Mouse (Mus musculus) forebrain, embryonic 12.5 days (tissue): ENCODE measurements at regions not wholly inside any gene's neighbourhood (a gene's known extent, or its start where the extent isn't known, plus 50 kb on each side); places are given as distances from the start of the nearest gene placed in this dataset.

Experiments
- ATAC-seq: fragments of 200-750 bp; cut with Nextera tagmentation; 2 replicates; pipeline ENCODE4 v1.8.0; 2017; ENCODE audit warnings: moderate TSS enrichment; ENCODE audit not compliant: low FRiP score
- H3K27ac ChIP-seq: fragments of 300-500 bp; sonication (generic); 2 replicates; pipeline ENCODE4 v1.5.1; 2016; ENCODE audit warnings: mild to moderate bottlenecking
- H3K27me3 ChIP-seq: fragments of 300-500 bp; sonication (generic); 2 replicates; pipeline ENCODE4 v1.6.1; 2016; ENCODE audit warnings: mild to moderate bottlenecking
- H3K36me3 ChIP-seq: fragments of 300-500 bp; sonication (generic); replicated peaks from 2 replicates; pipeline ENCODE4 v1.6.1; 2016; ENCODE audit warnings: mild to moderate bottlenecking
- H3K4me1 ChIP-seq: fragments of 300-500 bp; sonication (generic); 2 replicates; pipeline ENCODE4 v1.6.1; 2016
- H3K4me2 ChIP-seq: fragments of 300-500 bp; sonication (generic); 2 replicates; pipeline ENCODE4 v1.6.1; 2016; ENCODE audit warnings: mild to moderate bottlenecking, moderate library complexity
- H3K4me3 ChIP-seq: fragments of 300-500 bp; sonication (generic); replicated peaks from 2 replicates; pipeline ENCODE4 v1.5.1; 2016; ENCODE audit warnings: mild to moderate bottlenecking
- H3K9ac ChIP-seq: fragments of 300-500 bp; sonication (generic); 2 replicates; pipeline ENCODE4 v1.6.1; 2016; ENCODE audit warnings: mild to moderate bottlenecking
- H3K9me3 ChIP-seq: fragments of 300-500 bp; sonication (generic); 2 replicates; pipeline ENCODE4 v1.6.1; 2016
- WGBS: fragments of 180-500 bp; shearing (Covaris S2); methylation state at CpG from one replicate; pipeline ENCODE4 v1.1.7; 2016; 5-methylcytosine and 5-hydroxymethylcytosine counted together

- no peaks in the 10 kb centered on the region for H3K9me3 ChIP-seq
- H3K27me3 ChIP-seq, result no peaks in the 10 kb centered on the region
- H3K27ac ChIP-seq, result no peak overlapping the region
- no peak for ATAC-seq
- peaks cover 4% of the 10 kb centered on the region; the same call in 1 of the 2 replicates for H3K4me1 ChIP-seq
- WGBS, result 91% methylated on average over 11 of the region's 11 CpGs
- no peak overlapping the region for H3K4me3 ChIP-seq
- H3K36me3 ChIP-seq, result no peaks in the 10 kb centered on the region
- H3K4me2 ChIP-seq, result no peak overlapping the region
- no peak overlapping the region for H3K9ac ChIP-seq
Measured at GRCm38 (mm10) chr15:62186548-62186947, 1263.7 kb upstream of the A1bg start.

GRCm38 (mm10) chr15:62183803-62184202, 1261.0 kb upstream of the A1bg start:
- Histone ChIP-seq H3K27me3 (no peaks in the 10 kb centered on the region), H3K36me3 (no peaks in the 10 kb centered on the region), H3K4me1 (no peaks in the 10 kb centered on the region), H3K4me3 (no peak overlapping the region), H3K9ac (no peak overlapping the region), H3K9me3 (no peaks in the 10 kb centered on the region), H3K27ac (no peak overlapping the region), H3K4me2 (no peak overlapping the region)
- no peak for ATAC-seq
- WGBS, result 96% methylated on average over 4 of the region's 4 CpGs

GRCm38 (mm10) chr15:62181454-62181910, 1258.7 kb upstream of the A1bg start:
- Histone ChIP-seq H3K4me1 (0 out of 2 replicates have a peak, but pooled peaks cover under 1% of the 10 kb centered on the region), H3K4me3 (no peak overlapping the region), H3K9ac (no peak overlapping the region), H3K9me3 (no peaks in the 10 kb centered on the region), H3K4me2 (no peak overlapping the region), H3K27ac (no peak overlapping the region), H3K36me3 (no peaks in the 10 kb centered on the region), H3K27me3 (no peaks in the 10 kb centered on the region)
- 89% methylated on average over 2 of the region's 2 CpGs for WGBS
- no peak for ATAC-seq

GRCm38 (mm10) chr15:62180718-62181117, 1257.9 kb upstream of the A1bg start:
- Histone ChIP-seq H3K9me3 (no peaks in the 10 kb centered on the region), H3K27me3 (no peaks in the 10 kb centered on the region), H3K4me1 (0 out of 2 replicates have a peak, but pooled peaks cover 3% of the 10 kb centered on the region), H3K27ac (no peak overlapping the region), H3K4me2 (no peak overlapping the region), H3K36me3 (no peaks in the 10 kb centered on the region), H3K4me3 (no peak overlapping the region), H3K9ac (no peak overlapping the region)
- ATAC-seq, result no peak
- 82% methylated on average over 3 of the region's 3 CpGs for WGBS

GRCm38 (mm10) chr15:62179801-62180200, 1257.0 kb upstream of the A1bg start:
- 85% methylated on average over 2 of the region's 2 CpGs for WGBS
- 0 out of 2 replicates have a peak, but pooled peaks cover 3% of the 10 kb centered on the region for H3K4me1 ChIP-seq
- H3K27ac ChIP-seq, result no peak overlapping the region
- H3K9me3 ChIP-seq, result no peaks in the 10 kb centered on the region
- ATAC-seq, result no peak
- no peak overlapping the region for H3K4me2 ChIP-seq
- H3K36me3 ChIP-seq, result no peaks in the 10 kb centered on the region
- no peak overlapping the region for H3K4me3 ChIP-seq
- no peaks in the 10 kb centered on the region for H3K27me3 ChIP-seq
- no peak overlapping the region for H3K9ac ChIP-seq

GRCm38 (mm10) chr15:62178568-62178967, 1255.8 kb upstream of the A1bg start:
- WGBS, result 93% methylated on average over 6 of the region's 6 CpGs
- no peak for ATAC-seq

GRCm38 (mm10) chr15:62177768-62178410, 1255.1 kb upstream of the A1bg start:
- Histone ChIP-seq H3K4me2 (no peak overlapping the region), H3K27me3 (no peaks in the 10 kb centered on the region), H3K36me3 (no peaks in the 10 kb centered on the region), H3K4me1 (0 out of 2 replicates have a peak, but pooled peaks cover 3% of the 10 kb centered on the region), H3K27ac (no peak overlapping the region), H3K4me3 (no peak overlapping the region), H3K9me3 (no peaks in the 10 kb centered on the region), H3K9ac (no peak overlapping the region)
- ATAC-seq, result no peak
- 89% methylated on average over 9 of the region's 9 CpGs for WGBS

More at GRCm38 (mm10) chr15:62178568-62178967, 1255.8 kb upstream of the A1bg start:
- H3K4me3 ChIP-seq, result no peak overlapping the region
- H3K4me2 ChIP-seq, result no peak overlapping the region
- H3K9me3 ChIP-seq, result no peaks in the 10 kb centered on the region
- no peaks in the 10 kb centered on the region for H3K27me3 ChIP-seq
- H3K4me1 ChIP-seq, result 0 out of 2 replicates have a peak, but pooled peaks cover 3% of the 10 kb centered on the region
- H3K36me3 ChIP-seq, result no peaks in the 10 kb centered on the region
- no peak overlapping the region for H3K9ac ChIP-seq
- no peak overlapping the region for H3K27ac ChIP-seq

- Histone ChIP-seq H3K4me1 (0 out of 2 replicates have a peak, but pooled peaks cover 3% of the 10 kb centered on the region), H3K4me3 (no peak overlapping the region), H3K27me3 (no peaks in the 10 kb centered on the region), H3K9ac (no peak overlapping the region), H3K4me2 (no peak overlapping the region), H3K36me3 (no peaks in the 10 kb centered on the region), H3K27ac (no peak overlapping the region), H3K9me3 (no peaks in the 10 kb centered on the region)
- WGBS, result 72% methylated on average over 2 of the region's 2 CpGs
- ATAC-seq, result no peak
Measured at GRCm38 (mm10) chr15:62176076-62176475, 1253.3 kb upstream of the A1bg start.

GRCm38 (mm10) chr15:62173633-62174543, 1251.1 kb upstream of the A1bg start:
- no peak overlapping the region for H3K27ac ChIP-seq
- no peak overlapping the region for H3K4me3 ChIP-seq
- no peaks in the 10 kb centered on the region for H3K36me3 ChIP-seq
- H3K4me2 ChIP-seq, result no peak overlapping the region
- ATAC-seq, result no peak
- H3K9ac ChIP-seq, result no peak overlapping the region
- 91% methylated on average over 10 of the region's 10 CpGs for whole genome bisulfite sequencing
- 0 out of 2 replicates have a peak, but pooled peaks cover 3% of the 10 kb centered on the region for H3K4me1 ChIP-seq
- H3K27me3 ChIP-seq, result no peaks in the 10 kb centered on the region
- no peaks in the 10 kb centered on the region for H3K9me3 ChIP-seq

GRCm38 (mm10) chr15:62171632-62172031, 1248.8 kb upstream of the A1bg start:
- Histone ChIP-seq H3K27me3 (no peaks in the 10 kb centered on the region), H3K4me3 (no peak overlapping the region), H3K4me2 (no peak overlapping the region), H3K9ac (no peak overlapping the region), H3K36me3 (no peaks in the 10 kb centered on the region), H3K4me1 (0 out of 2 replicates have a peak, but pooled peaks cover 3% of the 10 kb centered on the region), H3K27ac (no peak overlapping the region), H3K9me3 (no peaks in the 10 kb centered on the region)
- WGBS, result 84% methylated on average over 7 of the region's 7 CpGs
- no peak for ATAC-seq

GRCm38 (mm10) chr15:62171167-62171566, 1248.4 kb upstream of the A1bg start:
- Histone ChIP-seq H3K4me2 (no peak overlapping the region), H3K4me1 (no peaks in the 10 kb centered on the region), H3K36me3 (no peaks in the 10 kb centered on the region), H3K4me3 (no peak overlapping the region), H3K9ac (no peak overlapping the region), H3K9me3 (no peaks in the 10 kb centered on the region), H3K27me3 (no peaks in the 10 kb centered on the region), H3K27ac (no peak overlapping the region)
- no peak for ATAC-seq
- 59% methylated on average over 2 of the region's 2 CpGs for WGBS

- no peaks in the 10 kb centered on the region for H3K4me1 ChIP-seq
- 94% methylated on average over 4 of the region's 4 CpGs for WGBS
- no peak overlapping the region for H3K27ac ChIP-seq
- no peaks in the 10 kb centered on the region for H3K36me3 ChIP-seq
- H3K4me3 ChIP-seq, result no peak overlapping the region
- H3K9me3 ChIP-seq, result no peaks in the 10 kb centered on the region
- H3K27me3 ChIP-seq, result no peaks in the 10 kb centered on the region
- no peak for ATAC-seq
- no peak overlapping the region for H3K9ac ChIP-seq
- H3K4me2 ChIP-seq, result no peak overlapping the region
Measured at GRCm38 (mm10) chr15:62170337-62170736, 1247.5 kb upstream of the A1bg start.
